Mouse (Mus musculus): ENCODE results near the gene Ndfip2. TPM values are rescaled to one million over a fixed set of nuclear protein-coding genes. Genes with fewer than 3 reads are reported as not detected.
A peak's percentile ranks its signal among the peaks of the same experiment; 100 is the strongest.

The Ndfip2 gene
- 33.4 and 34.4 TPM in 2 replicates for polyA plus RNA-seq (2011; ENCODE audit: insufficient read depth, insufficient read length, low read depth, missing spikeins)

DNA sequence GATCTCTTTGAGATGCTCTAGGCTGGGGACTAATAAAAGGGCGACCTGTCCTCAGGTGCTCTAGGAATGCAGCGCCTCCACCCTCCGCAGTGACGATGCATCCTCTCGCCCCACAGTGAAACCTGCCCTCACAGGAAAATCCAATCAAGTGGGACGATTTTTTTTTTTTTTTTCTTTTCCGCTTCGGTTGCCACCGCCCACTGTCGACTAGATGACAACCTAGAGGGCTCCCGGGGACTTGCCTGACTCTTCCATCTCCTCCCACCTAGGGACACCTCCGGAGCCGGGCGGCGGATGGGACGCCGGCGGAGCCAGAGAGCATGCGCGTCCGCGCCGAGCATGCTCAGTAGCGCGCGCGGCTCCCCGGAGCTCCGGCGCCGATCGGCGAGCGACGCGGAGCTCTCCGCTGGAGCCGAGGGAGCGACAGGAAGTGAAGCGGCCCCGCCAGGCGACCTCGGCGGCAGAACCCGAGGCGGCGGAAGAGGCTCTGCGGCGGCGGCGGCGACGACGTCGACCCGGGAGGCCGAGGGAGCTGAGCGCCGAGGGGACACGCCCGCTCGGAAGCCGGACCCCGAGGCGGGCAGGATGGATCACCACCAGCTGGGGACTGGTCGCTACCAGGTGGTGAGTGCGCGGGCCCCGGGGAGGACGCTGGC is at the start of gene Ndfip2:
Gene Ndfip2, plus strand, starts transcription at position 195 of the 656 bp plus-strand sequence.
- no peaks in the 10 kb centered on the region for H3K4me1 ChIP-seq (ENCODE audit: control insufficient read depth, insufficient read depth, low read length)
- no peak within 1 kb of the TSS for H3K27ac ChIP-seq (ENCODE audit: insufficient read depth, low read length)
- no peaks in the 10 kb centered on the region for H3K9me3 ChIP-seq (replicated peaks; ENCODE audit: control insufficient read depth, insufficient read depth, low read length, poor library complexity, severe bottlenecking)
- H3K9ac ChIP-seq (ENCODE audit: low read depth, poor library complexity, severe bottlenecking) = peak within 1 kb of the TSS; percentile 85
- no peaks in the 10 kb centered on the region for H3K36me3 ChIP-seq (ENCODE audit: control insufficient read depth, insufficient read depth, low read length, poor library complexity, severe bottlenecking)
- no peak for TF ChIP-seq CTCF (IDR thresholded peaks at IDR 0.05; ENCODE audit: low read depth, low read length)
- no peak for TF ChIP-seq EP300 (IDR thresholded peaks at IDR 0.05; ENCODE audit: insufficient read depth, low read depth, low read length)
- no peak for TF ChIP-seq POLR2A (IDR thresholded peaks at IDR 0.05; ENCODE audit: insufficient read depth, low read length)
- no peaks in the 10 kb centered on the region for H3K27me3 ChIP-seq (ENCODE audit: control insufficient read depth, insufficient read depth, low read length, poor library complexity, severe bottlenecking)
- H3K4me3 ChIP-seq (ENCODE audit: low read depth, low read length) = peak within 1 kb of the TSS; percentile 81

DNA sequence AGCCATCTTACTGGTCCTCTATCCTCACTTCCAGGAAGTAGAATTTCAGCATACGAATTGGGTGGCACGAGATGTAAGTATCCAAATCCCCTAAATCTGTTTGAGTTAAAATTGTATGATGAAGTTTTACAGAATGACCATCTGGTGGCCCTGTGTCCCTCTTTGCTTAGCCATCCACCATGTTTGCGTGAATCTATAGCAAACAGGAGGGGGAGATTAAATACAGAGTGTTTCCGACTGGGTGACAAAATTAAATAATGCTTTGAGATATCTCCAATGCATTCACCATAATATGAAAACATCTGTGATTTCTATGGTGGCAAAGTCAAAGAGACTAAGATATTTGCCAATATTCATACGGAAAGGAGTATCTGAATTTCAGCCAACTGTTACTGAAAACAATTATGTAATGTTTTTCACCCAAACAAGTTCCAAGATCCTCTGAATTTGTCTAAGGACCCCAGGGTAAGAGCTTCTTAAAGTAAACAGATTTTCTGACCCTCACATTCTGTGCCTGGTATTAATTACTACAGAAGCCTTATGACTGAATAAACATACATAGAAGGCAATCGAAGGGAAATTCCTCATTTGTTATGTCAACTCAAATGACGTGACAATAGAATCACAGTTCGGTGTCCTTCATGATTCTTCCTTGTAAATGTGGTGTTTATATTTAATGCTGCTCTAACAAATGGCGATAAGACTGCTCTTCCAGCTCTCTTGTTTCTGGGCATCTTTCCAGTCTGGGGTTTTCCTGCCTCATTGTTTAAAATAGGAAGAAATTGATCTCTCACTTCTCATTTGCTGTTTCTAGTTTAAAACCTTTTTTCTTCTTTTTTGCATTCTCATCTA is 38.6 kb upstream of the Ndfip2 start:
- TF ChIP-seq POLR2A (IDR thresholded peaks at IDR 0.05; ENCODE audit: insufficient read depth, low read length) = no peak
- no peak for TF ChIP-seq CTCF (IDR thresholded peaks at IDR 0.05; ENCODE audit: low read depth, low read length)
- no peak for TF ChIP-seq EP300 (IDR thresholded peaks at IDR 0.05; ENCODE audit: insufficient read depth, low read depth, low read length)
- Histone ChIP-seq H3K4me1 (ENCODE audit: control insufficient read depth, insufficient read depth, low read length) (no peaks in the 10 kb centered on the region), H3K27ac (ENCODE audit: insufficient read depth, low read length) (no peak overlapping the region), H3K9ac (ENCODE audit: low read depth, poor library complexity, severe bottlenecking) (no peak overlapping the region), H3K27me3 (ENCODE audit: control insufficient read depth, insufficient read depth, low read length, poor library complexity, severe bottlenecking) (no peaks in the 10 kb centered on the region), H3K36me3 (ENCODE audit: control insufficient read depth, insufficient read depth, low read length, poor library complexity, severe bottlenecking) (no peaks in the 10 kb centered on the region), H3K9me3 (replicated peaks; ENCODE audit: control insufficient read depth, insufficient read depth, low read length, poor library complexity, severe bottlenecking) (no peaks in the 10 kb centered on the region), H3K4me3 (ENCODE audit: low read depth, low read length) (no peak overlapping the region)

DNA sequence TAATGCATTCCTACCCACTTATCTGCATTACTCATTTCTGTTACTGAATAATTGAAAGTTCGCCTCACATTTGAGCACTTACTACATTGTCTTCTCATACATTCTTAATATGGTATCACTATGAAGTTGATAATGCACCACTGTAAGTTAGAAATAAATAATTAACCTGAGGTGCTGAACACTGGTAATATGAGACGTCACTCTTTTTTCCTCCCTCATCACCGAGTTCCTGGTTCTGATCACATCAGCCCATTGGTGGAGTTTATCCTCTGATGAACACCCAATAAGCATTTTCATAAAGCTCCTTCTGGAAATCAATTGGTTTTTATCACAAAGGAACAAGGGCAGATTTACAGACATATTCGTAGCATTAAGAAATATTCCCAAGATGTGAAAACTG is 36.1 kb upstream of the Ndfip2 start:
- no peak overlapping the region for H3K4me3 ChIP-seq (ENCODE audit: low read depth, low read length)
- no peak overlapping the region for H3K9ac ChIP-seq (ENCODE audit: low read depth, poor library complexity, severe bottlenecking)
- H3K9me3 ChIP-seq (replicated peaks; ENCODE audit: control insufficient read depth, insufficient read depth, low read length, poor library complexity, severe bottlenecking) = no peaks in the 10 kb centered on the region
- no peaks in the 10 kb centered on the region for H3K4me1 ChIP-seq (ENCODE audit: control insufficient read depth, insufficient read depth, low read length)
- TF ChIP-seq CTCF (IDR thresholded peaks at IDR 0.05; ENCODE audit: low read depth, low read length) (no peak), POLR2A (IDR thresholded peaks at IDR 0.05; ENCODE audit: insufficient read depth, low read length) (no peak), EP300 (IDR thresholded peaks at IDR 0.05; ENCODE audit: insufficient read depth, low read depth, low read length) (no peak)
- H3K27me3 ChIP-seq (ENCODE audit: control insufficient read depth, insufficient read depth, low read length, poor library complexity, severe bottlenecking) = no peaks in the 10 kb centered on the region
- H3K27ac ChIP-seq (ENCODE audit: insufficient read depth, low read length) = no peak overlapping the region
- H3K36me3 ChIP-seq (ENCODE audit: control insufficient read depth, insufficient read depth, low read length, poor library complexity, severe bottlenecking) = no peaks in the 10 kb centered on the region

DNA sequence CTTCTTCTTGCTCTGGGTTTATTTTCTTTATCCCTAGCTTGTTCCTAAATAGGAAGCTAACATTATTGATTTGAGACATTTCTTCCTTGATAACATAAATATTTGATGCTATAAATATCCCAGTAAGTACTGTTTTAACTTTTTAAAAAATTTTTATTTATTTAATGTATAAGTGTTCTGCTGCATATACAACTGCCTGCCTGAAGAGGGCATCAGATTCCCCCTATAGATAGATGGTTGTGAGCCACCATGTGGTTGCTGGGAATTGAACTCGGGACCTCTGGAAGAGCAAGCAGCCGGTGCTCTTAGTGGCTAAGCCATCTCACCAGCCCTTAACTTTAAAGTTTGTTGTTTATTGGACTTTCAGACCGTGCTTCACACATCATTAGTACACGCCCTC is 32.6 kb upstream of the Ndfip2 start:
- Histone ChIP-seq H3K27ac (ENCODE audit: insufficient read depth, low read length) (no peak overlapping the region), H3K9ac (ENCODE audit: low read depth, poor library complexity, severe bottlenecking) (no peak overlapping the region), H3K4me1 (ENCODE audit: control insufficient read depth, insufficient read depth, low read length) (no peaks in the 10 kb centered on the region), H3K4me3 (ENCODE audit: low read depth, low read length) (no peak overlapping the region), H3K36me3 (ENCODE audit: control insufficient read depth, insufficient read depth, low read length, poor library complexity, severe bottlenecking) (no peaks in the 10 kb centered on the region), H3K9me3 (replicated peaks; ENCODE audit: control insufficient read depth, insufficient read depth, low read length, poor library complexity, severe bottlenecking) (no peaks in the 10 kb centered on the region), H3K27me3 (ENCODE audit: control insufficient read depth, insufficient read depth, low read length, poor library complexity, severe bottlenecking) (no peaks in the 10 kb centered on the region)
- TF ChIP-seq POLR2A (IDR thresholded peaks at IDR 0.05; ENCODE audit: insufficient read depth, low read length) (no peak), CTCF (IDR thresholded peaks at IDR 0.05; ENCODE audit: low read depth, low read length) (peak; percentile 11)

DNA sequence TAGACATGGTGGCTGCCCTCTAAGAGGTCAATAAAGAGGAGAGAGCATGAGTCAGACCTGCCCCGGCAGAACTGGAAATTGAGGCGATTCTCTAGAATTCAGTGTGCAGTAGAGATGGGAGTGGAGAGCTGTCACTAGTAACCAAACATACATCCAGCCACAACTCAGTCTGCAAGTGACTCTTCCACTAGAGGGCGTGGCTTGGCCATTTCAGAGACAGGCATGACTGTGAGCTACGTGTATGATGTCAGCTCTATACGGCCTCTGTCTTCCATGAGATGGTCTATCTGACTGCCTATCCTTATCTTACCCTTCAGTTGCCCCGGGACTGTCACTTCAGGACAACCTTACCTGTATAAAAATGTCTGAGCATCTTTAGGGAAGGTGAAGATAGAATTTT is 26.0 kb upstream of the Ndfip2 start:
- no peak overlapping the region for H3K4me3 ChIP-seq (ENCODE audit: low read depth, low read length)
- no peaks in the 10 kb centered on the region for H3K27me3 ChIP-seq (ENCODE audit: control insufficient read depth, insufficient read depth, low read length, poor library complexity, severe bottlenecking)
- H3K9ac ChIP-seq (ENCODE audit: low read depth, poor library complexity, severe bottlenecking) = no peak overlapping the region
- no peaks in the 10 kb centered on the region for H3K9me3 ChIP-seq (replicated peaks; ENCODE audit: control insufficient read depth, insufficient read depth, low read length, poor library complexity, severe bottlenecking)
- TF ChIP-seq CTCF (IDR thresholded peaks at IDR 0.05; ENCODE audit: low read depth, low read length) (peak; percentile 62), EP300 (IDR thresholded peaks at IDR 0.05; ENCODE audit: insufficient read depth, low read depth, low read length) (no peak), POLR2A (IDR thresholded peaks at IDR 0.05; ENCODE audit: insufficient read depth, low read length) (no peak)
- no peaks in the 10 kb centered on the region for H3K4me1 ChIP-seq (ENCODE audit: control insufficient read depth, insufficient read depth, low read length)
- H3K36me3 ChIP-seq (ENCODE audit: control insufficient read depth, insufficient read depth, low read length, poor library complexity, severe bottlenecking) = no peaks in the 10 kb centered on the region
- H3K27ac ChIP-seq (ENCODE audit: insufficient read depth, low read length) = no peak overlapping the region

DNA sequence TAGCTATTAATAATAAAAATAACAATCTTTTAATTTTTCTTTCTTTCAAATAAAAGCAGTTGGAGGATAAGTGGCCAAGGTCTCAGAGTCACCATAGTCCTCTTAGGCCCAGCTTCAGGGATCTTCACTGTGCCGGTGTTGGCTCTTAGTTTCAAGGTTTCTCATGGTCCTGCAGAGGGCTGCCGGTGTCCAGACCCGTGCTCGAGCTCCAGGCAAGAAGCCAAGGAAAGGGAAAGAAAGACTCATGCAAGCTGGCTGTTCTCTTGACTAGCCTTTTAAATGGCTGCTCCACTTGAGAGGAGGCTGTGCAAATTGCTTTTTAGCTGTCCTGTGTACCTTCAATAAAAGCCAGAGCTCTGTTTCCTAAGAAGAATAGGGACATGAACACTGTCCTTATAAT is 21.8 kb upstream of the Ndfip2 start:
- TF ChIP-seq POLR2A (IDR thresholded peaks at IDR 0.05; ENCODE audit: insufficient read depth, low read length) (no peak), EP300 (IDR thresholded peaks at IDR 0.05; ENCODE audit: insufficient read depth, low read depth, low read length) (no peak), CTCF (IDR thresholded peaks at IDR 0.05; ENCODE audit: low read depth, low read length) (no peak)
- Histone ChIP-seq H3K4me1 (ENCODE audit: control insufficient read depth, insufficient read depth, low read length) (no peaks in the 10 kb centered on the region), H3K27me3 (ENCODE audit: control insufficient read depth, insufficient read depth, low read length, poor library complexity, severe bottlenecking) (no peaks in the 10 kb centered on the region), H3K4me3 (ENCODE audit: low read depth, low read length) (no peak overlapping the region), H3K36me3 (ENCODE audit: control insufficient read depth, insufficient read depth, low read length, poor library complexity, severe bottlenecking) (no peaks in the 10 kb centered on the region), H3K9ac (ENCODE audit: low read depth, poor library complexity, severe bottlenecking) (no peak overlapping the region), H3K9me3 (replicated peaks; ENCODE audit: control insufficient read depth, insufficient read depth, low read length, poor library complexity, severe bottlenecking) (no peaks in the 10 kb centered on the region), H3K27ac (ENCODE audit: insufficient read depth, low read length) (no peak overlapping the region)

Measured in ES-Bruce4 (cell line).